Mouse (Mus musculus): ENCODE data around the gene Cd4. TPM values are rescaled to one million over a fixed set of nuclear protein-coding genes. Genes with fewer than 3 reads are reported as not detected.

Cd4 gene
- polyA plus RNA-seq, 1 experiment = not detected

DNA sequence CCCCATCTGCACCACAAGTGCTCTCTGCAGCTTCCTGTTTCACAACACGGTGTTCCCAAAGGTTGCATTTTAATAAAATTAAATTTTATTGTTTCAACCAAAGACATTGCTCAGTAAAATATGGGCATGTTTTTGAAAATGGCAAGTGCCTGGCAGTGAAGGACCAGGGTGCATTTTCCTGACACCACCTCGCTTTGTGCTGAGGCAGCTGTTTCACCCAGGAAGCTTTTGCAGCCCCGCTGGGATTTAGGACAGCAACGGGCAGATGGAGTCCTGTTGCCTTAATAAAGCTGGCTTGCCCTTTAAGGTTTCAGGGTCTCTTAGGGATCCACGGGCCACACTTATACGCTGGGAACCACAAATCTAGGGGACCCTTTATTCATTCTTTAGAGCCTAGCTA is 3.0 kb upstream of the Cd4 start:
- Histone ChIP-seq H3K27ac (ENCODE audit: insufficient read depth, low read length) (no peak overlapping the region), H3K4me3 (ENCODE audit: insufficient read depth, low read length) (no peak overlapping the region), H3K4me1 (ENCODE audit: control insufficient read depth, insufficient read depth, low read length) (no peaks in the 10 kb centered on the region)
- TF ChIP-seq CTCF (IDR thresholded peaks at IDR 0.05; ENCODE audit: borderline replicate concordance, insufficient read depth, low read length) (no peak), POLR2A (IDR thresholded peaks at IDR 0.05; ENCODE audit: low read depth, low read length) (no peak)

DNA sequence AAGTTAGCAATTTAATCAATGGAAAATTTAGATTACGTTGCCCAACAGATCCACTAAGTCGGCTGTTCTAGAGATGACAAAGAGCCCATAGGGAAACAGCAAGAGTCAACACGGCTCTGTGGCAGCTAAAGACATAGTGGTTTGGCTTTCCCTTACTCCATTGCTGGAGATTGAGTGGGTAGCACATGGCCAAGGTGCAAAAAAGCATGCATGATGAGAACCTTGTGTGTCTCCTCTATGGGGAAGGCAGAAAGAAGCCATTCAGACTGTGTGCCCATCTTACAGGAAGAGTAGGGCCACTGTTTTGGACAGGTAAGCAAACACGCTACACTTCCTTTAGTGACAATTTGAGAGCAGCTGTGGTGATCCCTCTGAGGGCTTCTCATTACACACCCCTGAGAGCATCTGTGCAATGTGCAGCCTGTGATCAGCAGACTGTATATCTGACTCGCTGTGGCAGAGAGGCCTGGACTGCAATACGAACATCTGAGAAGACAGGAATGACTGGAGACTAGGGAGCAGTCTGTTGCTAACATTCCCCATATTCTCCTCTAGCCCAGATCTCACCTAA is 619 bp upstream of the Cd4 start:
- H3K4me3 ChIP-seq (ENCODE audit: insufficient read depth, low read length) = no peak overlapping the region
- no peak overlapping the region for H3K27ac ChIP-seq (ENCODE audit: insufficient read depth, low read length)
- H3K4me1 ChIP-seq (ENCODE audit: control insufficient read depth, insufficient read depth, low read length) = no peaks in the 10 kb centered on the region
- TF ChIP-seq POLR2A (IDR thresholded peaks at IDR 0.05; ENCODE audit: low read depth, low read length) = no peak
- no peak for TF ChIP-seq CTCF (IDR thresholded peaks at IDR 0.05; ENCODE audit: borderline replicate concordance, insufficient read depth, low read length)

DNA sequence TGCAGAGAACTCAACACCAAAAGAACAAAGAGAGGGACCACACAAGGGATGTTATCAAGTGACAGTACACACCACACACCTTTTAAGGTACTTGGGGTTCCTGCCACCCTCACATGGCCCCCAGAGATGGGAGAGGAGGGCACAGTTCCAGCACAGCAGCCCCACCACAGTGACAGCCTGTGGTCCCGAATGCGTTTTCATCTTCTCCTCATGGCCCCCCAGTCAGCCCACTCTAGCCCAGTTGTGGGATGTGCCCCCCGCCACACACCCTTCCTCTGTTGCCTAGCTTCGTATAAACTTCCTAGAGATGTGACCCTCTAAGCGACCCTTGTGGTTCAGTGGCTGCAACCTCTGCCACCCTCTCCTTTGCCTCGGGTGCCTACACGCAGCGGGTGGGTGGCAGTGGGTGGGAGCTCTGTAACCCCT is 2.1 kb downstream of the Cd4 start:
- no peak overlapping the region for H3K27ac ChIP-seq (ENCODE audit: insufficient read depth, low read length)
- TF ChIP-seq POLR2A (IDR thresholded peaks at IDR 0.05; ENCODE audit: low read depth, low read length) = no peak
- no peak for TF ChIP-seq CTCF (IDR thresholded peaks at IDR 0.05; ENCODE audit: borderline replicate concordance, insufficient read depth, low read length)
- H3K4me1 ChIP-seq (ENCODE audit: control insufficient read depth, insufficient read depth, low read length) = no peaks in the 10 kb centered on the region
- H3K4me3 ChIP-seq (ENCODE audit: insufficient read depth, low read length) = no peak overlapping the region

DNA sequence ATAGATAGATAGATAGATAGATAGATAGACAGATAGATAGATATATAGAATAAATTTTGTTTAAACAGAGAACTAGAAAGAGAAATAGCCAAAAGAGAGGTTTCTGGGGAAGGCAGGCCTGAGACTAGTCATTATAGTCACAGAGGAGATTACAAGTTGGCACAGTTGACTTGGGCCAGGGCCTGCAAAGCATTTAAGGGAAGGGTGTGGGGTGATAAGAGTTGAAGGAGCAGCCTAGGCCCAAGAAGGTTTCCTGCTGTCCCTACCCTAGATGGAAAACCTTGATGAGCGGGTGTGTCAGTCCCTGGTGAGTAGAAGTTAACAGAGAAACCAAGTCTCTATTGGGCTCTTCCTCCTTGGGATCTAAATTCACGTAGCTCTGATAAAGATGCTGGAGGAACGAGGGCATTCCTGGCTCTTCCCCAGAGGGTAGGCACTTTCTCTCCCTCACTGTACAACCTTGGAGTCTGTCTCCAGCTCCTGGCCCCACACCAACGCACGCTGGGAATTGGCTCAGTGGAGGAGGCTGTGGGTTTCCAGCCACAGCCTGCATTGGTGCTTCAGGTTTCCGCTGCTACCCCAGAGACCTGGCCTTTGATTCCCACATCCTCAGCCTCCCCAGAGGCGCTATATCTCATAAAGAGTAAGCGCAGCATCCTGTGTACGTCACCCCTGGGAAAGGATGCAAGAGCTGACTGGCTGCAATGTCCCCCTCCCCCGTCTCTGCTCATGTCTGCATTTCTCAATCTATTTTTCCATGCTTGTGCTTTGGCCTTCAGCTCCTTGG is 3.1 kb downstream of the Cd4 start:
- Histone ChIP-seq H3K4me1 (ENCODE audit: control insufficient read depth, insufficient read depth, low read length) (no peaks in the 10 kb centered on the region), H3K27ac (ENCODE audit: insufficient read depth, low read length) (no peak overlapping the region), H3K4me3 (ENCODE audit: insufficient read depth, low read length) (no peak overlapping the region)
- no peak for TF ChIP-seq POLR2A (IDR thresholded peaks at IDR 0.05; ENCODE audit: low read depth, low read length)
- no peak for TF ChIP-seq CTCF (IDR thresholded peaks at IDR 0.05; ENCODE audit: borderline replicate concordance, insufficient read depth, low read length)

DNA sequence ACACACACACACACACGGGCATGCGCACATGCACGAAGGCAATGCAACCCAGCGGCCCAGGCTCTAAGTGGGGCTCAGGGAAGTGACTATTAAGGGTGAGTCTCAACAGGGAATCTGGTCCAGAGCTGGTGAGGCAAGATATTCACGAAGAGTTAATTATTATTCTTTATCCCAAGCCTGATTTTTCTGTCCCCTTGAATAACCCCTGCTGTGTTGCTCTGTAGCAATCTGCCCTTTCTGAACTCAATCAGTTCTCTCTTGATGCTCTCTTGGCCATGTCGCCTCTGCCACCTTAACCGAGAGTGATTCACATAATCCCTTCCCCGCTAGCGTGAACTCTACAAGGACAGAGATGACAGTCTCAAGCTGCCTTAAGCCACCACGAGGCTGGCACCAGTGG is 4.7 kb downstream of the Cd4 start:
- TF ChIP-seq POLR2A (IDR thresholded peaks at IDR 0.05; ENCODE audit: low read depth, low read length) (no peak), CTCF (IDR thresholded peaks at IDR 0.05; ENCODE audit: borderline replicate concordance, insufficient read depth, low read length) (no peak)
- Histone ChIP-seq H3K27ac (ENCODE audit: insufficient read depth, low read length) (no peak overlapping the region), H3K4me1 (ENCODE audit: control insufficient read depth, insufficient read depth, low read length) (no peaks in the 10 kb centered on the region), H3K4me3 (ENCODE audit: insufficient read depth, low read length) (no peak overlapping the region)

DNA sequence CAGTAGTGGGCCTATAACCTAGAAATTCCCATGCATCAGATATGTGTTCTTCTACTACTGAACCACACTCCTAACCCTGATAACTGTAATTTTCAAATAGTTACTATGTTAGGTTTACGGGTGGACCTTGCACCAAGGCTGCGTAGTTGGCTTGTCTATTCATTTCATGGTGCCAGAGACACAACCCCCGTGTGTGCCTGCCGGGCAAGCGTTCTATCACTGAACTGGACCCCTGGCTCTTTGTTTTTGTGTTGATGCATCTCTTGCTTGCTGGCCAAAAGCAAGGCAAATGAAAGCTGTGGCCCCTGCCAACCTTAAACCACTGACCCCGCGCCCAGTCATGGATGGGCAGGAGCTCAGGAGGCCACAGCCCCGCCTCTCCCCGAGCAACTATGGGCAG is 6.2 kb downstream of the Cd4 start:
- Histone ChIP-seq H3K27ac (ENCODE audit: insufficient read depth, low read length) (no peak overlapping the region), H3K4me3 (ENCODE audit: insufficient read depth, low read length) (no peak overlapping the region), H3K4me1 (ENCODE audit: control insufficient read depth, insufficient read depth, low read length) (no peaks in the 10 kb centered on the region)
- TF ChIP-seq POLR2A (IDR thresholded peaks at IDR 0.05; ENCODE audit: low read depth, low read length) (no peak), CTCF (IDR thresholded peaks at IDR 0.05; ENCODE audit: borderline replicate concordance, insufficient read depth, low read length) (no peak)

DNA sequence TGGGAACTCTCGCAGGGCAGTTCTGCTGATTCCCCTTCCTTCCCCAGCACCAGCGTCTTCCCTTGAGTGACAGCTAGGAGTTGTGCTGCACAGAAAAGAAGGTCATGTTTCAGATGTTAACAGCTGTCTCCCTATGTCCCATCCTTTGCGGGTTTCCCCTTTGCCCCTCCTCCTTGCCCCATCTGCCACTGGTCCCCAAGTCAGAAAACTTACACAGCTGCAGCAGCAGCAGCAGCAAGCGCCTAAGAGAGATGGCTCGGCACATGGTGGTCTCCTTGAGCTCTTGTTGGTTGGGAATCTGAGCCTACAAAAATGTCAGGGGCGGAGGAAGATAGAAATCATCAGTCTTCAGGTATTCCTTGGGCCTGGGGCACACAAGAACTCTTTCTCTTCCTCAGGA is 8.6 kb downstream of the Cd4 start:
- TF ChIP-seq CTCF (IDR thresholded peaks at IDR 0.05; ENCODE audit: borderline replicate concordance, insufficient read depth, low read length) (no peak), POLR2A (IDR thresholded peaks at IDR 0.05; ENCODE audit: low read depth, low read length) (no peak)

DNA sequence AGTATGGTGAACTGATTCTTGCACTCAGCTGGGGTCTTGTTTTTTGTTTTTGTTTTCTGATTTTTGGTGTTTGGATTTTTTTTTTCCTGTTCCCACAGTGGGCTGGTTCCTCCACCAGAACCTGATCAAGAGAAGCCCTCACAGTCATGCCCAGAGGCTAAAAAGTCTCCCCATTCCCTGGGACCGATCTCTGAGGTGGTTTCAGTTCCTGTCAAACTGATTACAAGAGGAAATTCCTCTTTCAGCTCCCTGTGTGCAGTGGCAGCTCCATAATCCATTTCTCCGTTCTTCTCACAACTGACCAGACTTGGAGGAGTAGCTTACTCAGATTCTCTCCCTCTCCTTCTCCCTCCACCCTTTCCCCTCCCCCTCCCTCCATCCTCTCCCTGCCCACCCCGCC is 13.7 kb downstream of the Cd4 start:
- H3K4me3 ChIP-seq (ENCODE audit: insufficient read depth, low read length) = no peak overlapping the region
- no peak overlapping the region for H3K27ac ChIP-seq (ENCODE audit: insufficient read depth, low read length)
- H3K4me1 ChIP-seq (ENCODE audit: control insufficient read depth, insufficient read depth, low read length) = no peaks in the 10 kb centered on the region
- no peak for TF ChIP-seq CTCF (IDR thresholded peaks at IDR 0.05; ENCODE audit: borderline replicate concordance, insufficient read depth, low read length)
- TF ChIP-seq POLR2A (IDR thresholded peaks at IDR 0.05; ENCODE audit: low read depth, low read length) = no peak

More for the DNA sequence above, 8.6 kb downstream of the Cd4 start:
- H3K4me3 ChIP-seq (ENCODE audit: insufficient read depth, low read length) = no peak overlapping the region
- H3K27ac ChIP-seq (ENCODE audit: insufficient read depth, low read length) = no peak overlapping the region
- H3K4me1 ChIP-seq (ENCODE audit: control insufficient read depth, insufficient read depth, low read length) = no peaks in the 10 kb centered on the region

DNA sequence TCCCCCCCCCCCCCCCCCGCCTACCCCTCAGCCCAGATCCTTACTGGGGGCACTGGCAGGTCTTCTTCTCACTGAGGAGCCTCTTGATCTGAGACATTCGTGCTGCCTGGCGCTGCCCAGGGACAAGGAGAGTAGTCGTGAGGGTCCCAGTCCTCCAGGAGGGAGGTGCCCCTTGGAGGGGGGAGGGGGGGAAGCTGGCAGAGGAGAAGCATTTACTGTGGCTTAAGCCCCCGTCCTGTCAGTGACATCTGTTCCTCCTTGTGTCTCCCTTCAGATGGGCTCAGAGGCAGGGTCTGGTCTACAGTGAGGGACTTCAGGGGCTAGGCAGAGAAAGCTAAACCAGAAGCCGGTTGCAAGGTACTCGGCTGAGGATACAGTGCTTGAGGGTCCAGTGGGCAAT is 21.5 kb downstream of the Cd4 start:
- Histone ChIP-seq H3K27ac (ENCODE audit: insufficient read depth, low read length) (no peak overlapping the region), H3K4me3 (ENCODE audit: insufficient read depth, low read length) (no peak overlapping the region), H3K4me1 (ENCODE audit: control insufficient read depth, insufficient read depth, low read length) (no peaks in the 10 kb centered on the region)
- no peak for TF ChIP-seq POLR2A (IDR thresholded peaks at IDR 0.05; ENCODE audit: low read depth, low read length)
- no peak for TF ChIP-seq CTCF (IDR thresholded peaks at IDR 0.05; ENCODE audit: borderline replicate concordance, insufficient read depth, low read length)

DNA sequence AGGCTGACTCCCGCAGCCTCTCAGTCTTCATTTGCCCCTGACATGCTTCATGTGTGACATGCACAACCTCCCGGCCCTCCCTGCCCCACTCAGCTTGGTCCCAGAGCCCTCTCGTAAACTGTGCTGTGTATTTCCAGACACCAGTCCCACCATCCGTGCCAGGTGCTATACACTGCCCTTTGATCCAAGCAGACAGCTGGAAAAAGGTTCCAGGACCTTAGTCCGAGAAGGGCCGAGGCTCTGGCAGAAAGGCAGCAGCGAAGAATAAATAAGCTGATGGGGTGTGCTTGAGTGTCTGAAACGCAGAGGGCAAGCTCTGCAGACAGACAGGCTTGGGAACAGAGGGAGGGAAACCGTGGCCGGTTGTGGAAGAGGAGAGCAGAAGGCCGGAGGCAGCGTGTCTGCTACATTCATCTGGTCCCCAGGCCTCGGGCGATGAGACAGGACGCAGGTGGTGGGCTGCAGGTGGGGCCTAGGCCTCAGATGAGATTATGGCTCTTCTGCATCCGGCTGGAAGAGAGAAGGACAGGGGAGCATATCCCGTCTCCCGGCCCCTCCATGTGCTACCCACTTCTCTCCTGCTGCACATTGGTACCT is 22.2 kb downstream of the Cd4 start:
- no peaks in the 10 kb centered on the region for H3K4me1 ChIP-seq (ENCODE audit: control insufficient read depth, insufficient read depth, low read length)
- no peak for TF ChIP-seq POLR2A (IDR thresholded peaks at IDR 0.05; ENCODE audit: low read depth, low read length)
- no peak for TF ChIP-seq CTCF (IDR thresholded peaks at IDR 0.05; ENCODE audit: borderline replicate concordance, insufficient read depth, low read length)
- H3K27ac ChIP-seq (ENCODE audit: insufficient read depth, low read length) = no peak overlapping the region
- no peak overlapping the region for H3K4me3 ChIP-seq (ENCODE audit: insufficient read depth, low read length)
